Mouse (Mus musculus): Measurements from ENCODE around the gene Hist1h2bq. TPM values are rescaled to one million over a fixed set of nuclear protein-coding genes. Genes with fewer than 3 reads are reported as not detected.

Hist1h2bq gene
- polyA plus RNA-seq, 1 experiment from 2014 or later: 89.0 TPM

DNA sequence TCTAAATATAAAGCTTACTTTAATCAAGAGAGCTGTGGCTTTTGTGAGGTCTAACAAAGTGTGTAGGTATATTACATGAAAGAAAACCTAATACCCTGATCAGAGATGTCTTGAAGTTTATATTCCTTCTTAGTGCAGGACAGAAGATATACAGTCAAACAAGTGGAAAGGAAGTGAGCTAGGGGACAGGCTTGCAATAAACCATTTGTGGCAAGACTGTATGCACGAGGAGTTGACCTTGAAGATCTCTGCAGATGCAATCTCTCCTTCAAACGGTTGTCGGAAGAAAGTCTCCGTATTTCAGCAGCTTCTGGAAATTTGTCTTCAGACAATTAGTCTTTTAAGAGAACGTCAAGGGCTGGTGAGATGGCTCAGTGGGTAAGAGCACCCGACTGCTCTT is 20.1 kb downstream of the Hist1h2bq start:
- peak; percentile 5 for DNase-seq (ENCODE audit: low spot score)

DNA sequence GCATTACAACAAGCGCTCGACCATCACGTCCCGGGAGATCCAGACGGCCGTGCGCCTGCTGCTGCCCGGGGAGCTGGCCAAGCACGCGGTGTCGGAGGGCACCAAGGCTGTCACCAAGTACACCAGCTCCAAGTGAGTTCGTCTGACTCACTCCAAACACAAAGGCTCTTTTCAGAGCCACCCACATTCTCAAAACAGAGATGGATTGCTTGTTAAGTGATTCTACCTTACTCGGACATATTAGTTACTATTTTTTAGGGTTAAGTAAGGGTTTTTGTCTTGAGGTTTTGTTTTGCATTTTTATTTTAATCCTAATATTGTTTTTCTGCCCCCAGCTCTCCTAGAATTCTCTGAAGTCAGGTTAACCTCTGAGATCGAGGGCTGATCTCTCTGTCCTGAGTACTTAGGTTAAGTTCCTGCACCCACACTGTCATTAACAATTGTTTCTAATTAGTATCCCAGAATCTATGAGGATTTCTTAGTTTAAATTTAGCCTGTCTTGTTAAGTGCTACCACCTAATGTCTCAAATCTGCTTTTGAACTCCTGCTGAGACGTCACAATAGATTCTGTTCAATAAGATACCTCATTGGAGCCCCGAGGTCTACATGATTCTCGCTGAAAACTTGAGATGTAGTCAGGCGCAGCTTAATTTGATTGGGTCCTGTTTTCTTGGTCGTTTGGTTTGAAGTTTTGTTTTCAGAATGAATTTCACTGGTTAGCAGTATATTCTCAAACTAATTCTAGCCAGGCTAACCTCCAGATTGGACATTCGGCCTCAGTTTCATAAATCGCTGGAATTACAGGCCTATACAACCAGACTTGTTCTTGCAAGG is 22.0 kb downstream of the Hist1h2bq start:
- DNase-seq (ENCODE audit: low spot score): peak; percentile 42

- peak; percentile 97 for DNase-seq (ENCODE audit: low spot score)
Measured at GRCm38 (mm10) chr13:21786899-21787629, 22.9 kb downstream of the Hist1h2bq start, which contains the start of the genes Hist1h2an and Hist1h2bp. TSS of gene Hist1h2an (minus strand) at chr13:21787218. TSS of gene Hist1h2bp (plus strand) at chr13:21787461.

DNA sequence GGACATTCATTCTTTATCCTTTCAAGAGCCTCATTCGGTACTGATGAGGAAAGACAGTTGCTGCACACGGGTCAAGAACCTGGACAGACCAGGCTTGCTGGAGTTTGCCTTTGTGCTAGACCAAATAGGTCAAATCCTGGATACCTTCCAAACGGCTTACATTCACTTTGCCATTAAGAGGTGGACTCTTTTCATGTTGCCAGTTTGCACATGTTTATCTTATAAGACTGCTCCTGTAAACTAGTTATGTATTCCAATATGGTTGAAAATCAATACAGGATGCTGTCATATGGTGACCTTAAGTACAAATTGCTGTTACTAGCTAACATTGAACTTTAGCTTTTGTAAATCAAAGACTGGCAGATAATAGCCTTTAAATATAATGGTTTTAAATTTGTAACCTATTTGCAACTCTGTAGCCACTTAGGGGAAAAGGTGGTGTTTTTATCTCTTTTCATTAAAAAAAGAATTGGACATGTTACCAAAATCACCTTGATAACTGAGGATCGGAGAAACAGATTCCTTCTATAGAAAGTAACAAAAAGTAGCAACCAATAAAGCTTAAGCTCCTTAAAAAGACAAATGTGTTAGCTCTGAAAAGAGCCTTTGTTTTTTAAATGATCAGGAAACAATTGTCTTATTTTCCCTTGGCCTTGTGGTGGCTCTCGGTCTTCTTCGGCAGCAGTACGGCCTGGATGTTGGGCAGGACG is 23.7 kb downstream of the Hist1h2bq start:
- peak; percentile 41 for DNase-seq (ENCODE audit: low spot score)

DNA sequence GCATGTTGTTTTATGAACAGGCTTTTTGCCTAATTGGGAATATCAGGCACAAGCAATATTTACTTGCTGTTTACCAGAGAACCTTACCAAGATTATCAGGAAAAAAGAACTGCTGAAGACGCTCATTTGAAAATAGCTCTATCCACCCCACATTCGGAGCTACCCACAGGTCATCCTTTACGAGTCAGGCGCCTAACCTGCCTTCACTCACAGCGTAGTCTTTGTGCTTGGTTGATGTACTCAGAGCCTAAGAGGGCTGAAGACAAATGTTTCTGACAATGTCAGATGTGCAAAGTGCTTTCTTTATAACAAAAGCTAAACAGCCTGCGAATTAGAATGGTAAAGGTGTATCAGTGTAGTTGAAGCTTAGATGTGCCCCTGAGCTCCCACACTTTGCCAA is 25.7 kb downstream of the Hist1h2bq start:
- peak; percentile 12 for DNase-seq (ENCODE audit: low spot score)

GRCm38 (mm10) chr13:21783734-21784161 is 26.2 kb downstream of the Hist1h2bq start:
- peak; percentile 72 for DNase-seq (ENCODE audit: low spot score)

GRCm38 (mm10) chr13:21783255-21783617 is 26.8 kb downstream of the Hist1h2bq start, which contains the start of gene Hist1h3i:
TSS of gene Hist1h3i (minus strand) at chr13:21783370.
- DNase-seq (ENCODE audit: low spot score): peak; percentile 93

GRCm38 (mm10) chr13:21782361-21783254 is 27.4 kb downstream of the Hist1h2bq start:
- DNase-seq (ENCODE audit: low spot score): peak; percentile 66

DNA sequence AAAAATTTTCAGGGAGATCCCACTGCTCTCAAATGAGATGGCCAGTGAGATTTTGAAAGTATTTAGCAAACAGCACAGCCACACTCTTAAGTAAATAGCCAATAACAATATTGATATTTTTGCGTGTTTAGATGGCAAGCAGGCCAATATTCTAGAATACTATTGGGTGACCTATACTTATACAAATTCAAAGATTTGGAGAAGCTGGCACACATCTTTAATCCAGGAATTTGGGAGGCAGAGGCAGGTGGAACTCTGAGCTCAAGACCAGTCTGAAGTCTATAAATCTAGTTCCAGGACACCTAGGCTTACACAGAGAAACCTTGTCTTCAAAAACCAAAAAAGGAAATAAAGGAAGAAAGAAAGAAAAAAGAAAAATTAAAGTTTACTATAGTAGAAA is 28.4 kb downstream of the Hist1h2bq start:
- DNase-seq (ENCODE audit: low spot score): no peak

DNA sequence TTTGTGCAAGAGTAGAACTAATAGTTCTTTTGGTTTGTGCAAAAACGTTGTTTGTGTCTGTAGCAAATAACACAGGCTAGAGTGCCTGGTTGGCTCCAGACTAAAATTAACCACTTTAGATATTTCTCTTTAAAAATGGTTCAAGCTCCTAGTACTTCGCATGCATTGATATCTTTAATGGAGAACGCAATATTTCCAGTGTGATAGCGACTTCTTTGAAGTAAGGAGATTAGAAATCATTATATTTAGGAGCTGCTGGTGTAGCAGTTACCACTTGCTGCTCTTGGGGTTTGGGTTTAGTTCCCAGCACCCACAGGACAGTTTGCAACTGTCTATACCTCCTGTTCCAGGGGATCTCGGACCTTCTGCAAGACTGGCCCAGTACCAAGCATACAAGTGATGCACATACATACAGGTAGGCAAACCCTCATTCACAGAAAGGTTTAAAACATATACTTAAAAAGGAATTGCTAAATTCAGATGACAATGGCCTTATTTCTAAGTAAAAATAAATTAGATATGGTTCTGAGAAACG is 28.9 kb downstream of the Hist1h2bq start:
- peak; percentile 5 for DNase-seq (ENCODE audit: low spot score)

DNA sequence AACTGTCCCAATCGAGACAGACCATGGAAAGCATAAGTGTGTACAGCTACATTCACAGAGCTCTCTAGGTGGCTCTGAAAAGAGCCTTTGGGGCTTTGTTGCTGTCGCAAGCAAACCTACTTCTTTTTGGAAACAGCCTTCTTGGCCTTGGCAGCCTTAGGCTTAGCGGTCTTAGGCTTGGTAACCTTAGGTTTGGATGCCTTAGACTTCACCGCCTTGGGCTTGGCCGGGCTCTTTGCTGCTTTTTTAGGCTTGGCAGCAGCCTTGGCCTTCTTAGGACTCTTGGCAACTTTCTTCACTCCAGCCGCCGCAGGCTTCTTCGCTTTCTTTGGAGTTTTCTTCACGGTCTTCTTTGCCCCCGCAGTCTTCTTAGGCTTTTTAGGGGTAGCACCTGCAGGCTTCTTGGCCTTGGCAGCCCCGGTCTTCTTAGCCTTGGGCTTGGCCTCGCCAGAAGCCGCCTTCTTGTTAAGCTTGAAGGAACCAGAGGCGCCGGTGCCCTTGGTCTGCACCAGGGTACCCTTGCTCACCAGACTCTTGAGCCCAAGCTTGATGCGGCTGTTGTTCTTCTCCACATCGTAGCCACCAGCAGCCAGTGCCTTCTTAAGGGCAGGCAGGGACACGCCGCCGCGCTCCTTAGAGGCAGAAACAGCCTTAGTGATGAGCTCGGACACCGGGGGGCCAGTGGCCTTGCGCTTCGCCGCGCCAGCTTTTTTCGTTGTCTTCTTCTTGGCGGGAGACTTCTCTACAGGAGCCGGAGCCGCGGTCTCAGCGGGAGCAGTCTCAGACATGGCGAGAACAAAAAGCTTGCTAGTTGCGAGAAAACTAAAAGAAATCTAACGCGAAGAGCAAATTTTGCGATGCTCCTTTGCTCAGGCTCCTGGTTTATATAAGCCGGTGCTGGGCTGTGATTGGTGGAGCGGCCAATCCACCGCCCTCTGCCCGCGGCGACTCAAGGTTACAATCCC is 29.9 kb downstream of the Hist1h2bq start, which contains the start of gene Hist1h1b:
TSS of gene Hist1h1b (minus strand) at position 859 of the 965 bp plus-strand sequence.
- DNase-seq (ENCODE audit: low spot score): peak; percentile 88

- DNase-seq (ENCODE audit: low spot score): peak; percentile 91
Measured at GRCm38 (mm10) chr13:21778814-21779766, 30.9 kb downstream of the Hist1h2bq start.

Small RNAs within 50 kb of the gene (microRNA-seq; reads per million reads assigned to microRNA genes)
- gene Gm19658 (ENCODE audit: borderline number of aligned reads) (not detected), gene Gm44346 (ENCODE audit: borderline number of aligned reads) (not detected), gene Gm44466 (ENCODE audit: borderline number of aligned reads) (not detected)

Other genes with a start within 250 kb of the Hist1h2bq start
- gene Olfr1364, start 228.4 kb downstream of the Hist1h2bq start, polyA plus RNA-seq (2015; fragmentation: Nextera tagmentation; extraction: Ambion mirVana): not detected in 2 replicates
- not detected in 2 replicates for gene Olfr1362, start 196.2 kb downstream of the Hist1h2bq start, polyA plus RNA-seq (2015; fragmentation: Nextera tagmentation; extraction: Ambion mirVana)
- not detected in 2 replicates for gene Olfr11, start 167.7 kb downstream of the Hist1h2bq start, polyA plus RNA-seq (2015; fragmentation: Nextera tagmentation; extraction: Ambion mirVana)
- not detected in 2 replicates for gene Olfr1361, start 146.8 kb downstream of the Hist1h2bq start, polyA plus RNA-seq (2015; fragmentation: Nextera tagmentation; extraction: Ambion mirVana)
- gene Olfr1360, start 132.8 kb downstream of the Hist1h2bq start, polyA plus RNA-seq (2015; fragmentation: Nextera tagmentation; extraction: Ambion mirVana): not detected in 2 replicates
- gene Olfr1359, start 112.1 kb downstream of the Hist1h2bq start, polyA plus RNA-seq (2015; fragmentation: Nextera tagmentation; extraction: Ambion mirVana): not detected in 2 replicates
- 8.9 and 16.3 TPM in 2 replicates for gene Hist1h2bl, start 94.1 kb downstream of the Hist1h2bq start, polyA plus RNA-seq (2015; fragmentation: Nextera tagmentation; extraction: Ambion mirVana)
- 110 and 183 TPM in 2 replicates for gene Hist1h2ai, start 93.8 kb downstream of the Hist1h2bq start, polyA plus RNA-seq (2015; fragmentation: Nextera tagmentation; extraction: Ambion mirVana)
- 43.7 and 67.6 TPM in 2 replicates for gene Hist1h3h, start 92.5 kb downstream of the Hist1h2bq start, polyA plus RNA-seq (2015; fragmentation: Nextera tagmentation; extraction: Ambion mirVana)
- gene Hist1h2bm, start 88.2 kb downstream of the Hist1h2bq start, polyA plus RNA-seq (2015; fragmentation: Nextera tagmentation; extraction: Ambion mirVana): 22.0 and 29.1 TPM in 2 replicates
- 1.0 and 1.8 TPM in 2 replicates for gene Hist1h4j, start 75.1 kb downstream of the Hist1h2bq start, polyA plus RNA-seq (2015; fragmentation: Nextera tagmentation; extraction: Ambion mirVana)
- gene Hist1h4k, start 59.7 kb downstream of the Hist1h2bq start, polyA plus RNA-seq (2015; fragmentation: Nextera tagmentation; extraction: Ambion mirVana): 16.8 and 24.8 TPM in 2 replicates
- gene Hist1h2ak, start 56.4 kb downstream of the Hist1h2bq start, polyA plus RNA-seq (2015; fragmentation: Nextera tagmentation; extraction: Ambion mirVana): 162 and 249 TPM in 2 replicates
- gene Hist1h2bn, start 56.1 kb downstream of the Hist1h2bq start, polyA plus RNA-seq (2015; fragmentation: Nextera tagmentation; extraction: Ambion mirVana): 22.7 and 35.8 TPM in 2 replicates
- gene Hist1h1b, start 29.6 kb downstream of the Hist1h2bq start, polyA plus RNA-seq (2015; fragmentation: Nextera tagmentation; extraction: Ambion mirVana): 71.7 and 80.7 TPM in 2 replicates
- gene Hist1h3i, start 26.8 kb downstream of the Hist1h2bq start, polyA plus RNA-seq (2015; fragmentation: Nextera tagmentation; extraction: Ambion mirVana): 392 and 414 TPM in 2 replicates
- 32.4 and 51.2 TPM in 2 replicates for gene Hist1h2an, start 23.0 kb downstream of the Hist1h2bq start, polyA plus RNA-seq (2015; fragmentation: Nextera tagmentation; extraction: Ambion mirVana)
- 3.4 and 3.5 TPM in 2 replicates for gene Hist1h2bp, start 22.7 kb downstream of the Hist1h2bq start, polyA plus RNA-seq (2015; fragmentation: Nextera tagmentation; extraction: Ambion mirVana)
- gene Hist1h2ao, start 268 bp upstream of the Hist1h2bq start, polyA plus RNA-seq (2015; fragmentation: Nextera tagmentation; extraction: Ambion mirVana): 2.0 TPM in 1 of 2 replicates, not detected in the other
- 1.0 TPM in 1 of 2 replicates, not detected in the other for gene Hist1h4m, start 1.5 kb upstream of the Hist1h2bq start, polyA plus RNA-seq (2015; fragmentation: Nextera tagmentation; extraction: Ambion mirVana)
- 35.0 and 40.5 TPM in 2 replicates for gene Hist1h4n, start 22.0 kb upstream of the Hist1h2bq start, polyA plus RNA-seq (2015; fragmentation: Nextera tagmentation; extraction: Ambion mirVana)
- gene Hist1h2ap, start 23.3 kb upstream of the Hist1h2bq start, polyA plus RNA-seq (2015; fragmentation: Nextera tagmentation; extraction: Ambion mirVana): 10,793 and 11,737 TPM in 2 replicates
- 64.8 and 86.2 TPM in 2 replicates for gene Hist1h2br, start 23.5 kb upstream of the Hist1h2bq start, polyA plus RNA-seq (2015; fragmentation: Nextera tagmentation; extraction: Ambion mirVana)
- 3.7 and 4.4 TPM in 2 replicates for gene Zfp184, start 134.9 kb upstream of the Hist1h2bq start, polyA plus RNA-seq (2015; fragmentation: Nextera tagmentation; extraction: Ambion mirVana)
- 0.14 and 0.18 TPM in 2 replicates for gene Pom121l2, start 171.0 kb upstream of the Hist1h2bq start, polyA plus RNA-seq (2015; fragmentation: Nextera tagmentation; extraction: Ambion mirVana)
- gene Prss16, start 199.5 kb upstream of the Hist1h2bq start, polyA plus RNA-seq (2015; fragmentation: Nextera tagmentation; extraction: Ambion mirVana): 645 and 679 TPM in 2 replicates
- 49.6 and 71.7 TPM in 2 replicates for gene Hist1h2ah, start 225.4 kb upstream of the Hist1h2bq start, polyA plus RNA-seq (2015; fragmentation: Nextera tagmentation; extraction: Ambion mirVana)
- 25.8 and 33.9 TPM in 2 replicates for gene Hist1h2bk, start 225.7 kb upstream of the Hist1h2bq start, polyA plus RNA-seq (2015; fragmentation: Nextera tagmentation; extraction: Ambion mirVana)
- gene Hist1h4i, start 231.2 kb upstream of the Hist1h2bq start, polyA plus RNA-seq (2015; fragmentation: Nextera tagmentation; extraction: Ambion mirVana): 37.1 and 39.2 TPM in 2 replicates
- gene Hist1h2ag, start 232.7 kb upstream of the Hist1h2bq start, polyA plus RNA-seq (2015; fragmentation: Nextera tagmentation; extraction: Ambion mirVana): 178 and 206 TPM in 2 replicates
- 74.2 and 89.3 TPM in 2 replicates for gene Hist1h2bj, start 233.0 kb upstream of the Hist1h2bq start, polyA plus RNA-seq (2015; fragmentation: Nextera tagmentation; extraction: Ambion mirVana)

Data from thymus, postnatal 0 days (tissue).